Mouse (Mus musculus) neural tube, embryonic 12.5 days (tissue): Measurements from ENCODE around the gene Clcn5. TPM values are rescaled to one million over a fixed set of nuclear protein-coding genes. Genes with fewer than 3 reads are reported as not detected.

Experiments
- ATAC-seq: fragments of 200-750 bp; cut with Nextera tagmentation; 2 replicates; pipeline ENCODE4 v1.8.0; 2017; ENCODE audit warnings: low read depth, mild to moderate bottlenecking, moderate TSS enrichment, moderate library complexity; ENCODE audit not compliant: low FRiP score
- H3K27ac ChIP-seq: fragments of 300-500 bp; sonication (generic); 2 replicates; pipeline ENCODE4 v1.5.1; 2016
- H3K27me3 ChIP-seq: fragments of 300-500 bp; sonication (generic); replicated peaks from 2 replicates; pipeline ENCODE4 v1.6.1; 2016; ENCODE audit warnings: mild to moderate bottlenecking
- H3K36me3 ChIP-seq: fragments of 300-500 bp; sonication (generic); 2 replicates; pipeline ENCODE4 v1.6.1; 2016; ENCODE audit warnings: mild to moderate bottlenecking
- H3K4me1 ChIP-seq: fragments of 300-500 bp; sonication (generic); 2 replicates; pipeline ENCODE4 v1.6.1; 2016
- H3K4me2 ChIP-seq: fragments of 300-500 bp; sonication (generic); replicated peaks from 2 replicates; pipeline ENCODE4 v1.6.1; 2016; ENCODE audit warnings: mild to moderate bottlenecking
- H3K4me3 ChIP-seq: fragments of 300-500 bp; sonication (generic); 2 replicates; pipeline ENCODE4 v1.5.1; 2016
- H3K9ac ChIP-seq: fragments of 300-500 bp; sonication (generic); 2 replicates; pipeline ENCODE4 v1.6.1; 2016; ENCODE audit warnings: mild to moderate bottlenecking
- H3K9me3 ChIP-seq: fragments of 300-500 bp; sonication (generic); 2 replicates; pipeline ENCODE4 v1.6.1; 2016; ENCODE audit warnings: mild to moderate bottlenecking
- WGBS: fragments of 180-500 bp; shearing (Covaris S2); methylation state at CpG from one replicate; pipeline ENCODE4 v1.1.7; 2016; 5-methylcytosine and 5-hydroxymethylcytosine counted together
- microRNA counts: library from miRNA; unstranded; fragments of <30 nt; microRNA quantifications from one replicate; lab custom pipeline; 2017
- microRNA-seq: library from miRNA; unstranded; fragments of <30 nt; microRNA quantifications from one replicate; pipeline ENCODE4, GENCODE M21; 2017
- polyA plus RNA-seq: library from polyadenylated mRNA; unstranded; fragments of >200 nt; fragmentation: Nextera tagmentation; extraction: Ambion mirVana; gene quantifications from 2 replicates; pipeline ENCODE4 v1.2.1, GENCODE M21; 2016

Clcn5 gene
- polyA plus RNA-seq, 1 experiment from 2014 or later: 14.3 TPM

DNA sequence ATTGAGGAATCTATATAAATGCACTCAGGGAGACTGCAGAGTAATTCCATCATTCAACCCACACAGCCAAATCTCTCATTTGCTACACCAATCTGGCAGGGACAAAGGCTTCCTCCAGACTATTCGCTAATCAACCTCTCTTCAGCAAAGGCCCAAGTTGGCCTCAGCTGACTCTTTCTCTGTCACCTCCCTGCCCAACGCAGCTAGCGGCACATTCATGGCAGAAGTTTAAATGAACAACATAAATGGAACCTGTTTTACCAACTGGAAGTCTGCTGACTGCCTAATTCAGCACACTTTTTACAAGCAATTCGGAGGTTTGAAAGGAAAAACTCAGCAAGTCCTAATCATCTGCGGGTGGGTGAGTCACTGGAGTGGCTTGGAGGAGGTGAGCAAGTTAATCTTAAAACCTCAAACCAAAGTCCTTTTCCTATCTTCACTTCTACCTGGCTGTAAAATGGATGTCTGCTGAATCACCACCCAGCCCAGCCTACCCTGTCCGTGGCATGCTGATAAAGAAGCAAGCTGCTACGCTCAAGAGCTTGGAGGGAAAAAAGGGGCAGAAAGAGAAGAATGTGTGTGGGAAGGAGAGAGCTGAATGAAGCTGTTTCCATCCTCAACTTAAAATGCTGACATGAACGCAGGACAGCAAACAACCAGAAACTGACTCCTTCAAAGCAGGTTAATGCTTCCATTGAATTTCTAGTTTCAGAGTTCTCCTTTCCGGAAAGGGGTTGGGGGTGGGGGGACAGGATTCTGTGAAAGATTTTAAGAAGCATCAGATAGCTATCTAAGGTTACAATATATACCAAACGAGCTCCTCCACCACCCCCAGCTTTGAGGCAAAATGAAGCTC, 131.5 kb downstream of the Clcn5 start:
- H3K27me3 ChIP-seq: no peaks in the 10 kb centered on the region
- 0 out of 2 replicates have a peak overlapping the region, but pooled peaks have one; percentile 64 for H3K27ac ChIP-seq
- no peaks in the 10 kb centered on the region for H3K4me1 ChIP-seq
- peak overlapping the region; percentile 36 for H3K4me3 ChIP-seq
- 35% methylated on average over 10 of the region's 10 CpGs for WGBS
- peak overlapping the region; percentile 53 for H3K9ac ChIP-seq
- H3K36me3 ChIP-seq: peaks cover 5% of the 10 kb centered on the region; the same call in 1 of the 2 replicates
- H3K9me3 ChIP-seq: no peaks in the 10 kb centered on the region
- peak overlapping the region; percentile 56 for H3K4me2 ChIP-seq
- ATAC-seq: peak; percentile 64; the same call in 1 of the 2 replicates

DNA sequence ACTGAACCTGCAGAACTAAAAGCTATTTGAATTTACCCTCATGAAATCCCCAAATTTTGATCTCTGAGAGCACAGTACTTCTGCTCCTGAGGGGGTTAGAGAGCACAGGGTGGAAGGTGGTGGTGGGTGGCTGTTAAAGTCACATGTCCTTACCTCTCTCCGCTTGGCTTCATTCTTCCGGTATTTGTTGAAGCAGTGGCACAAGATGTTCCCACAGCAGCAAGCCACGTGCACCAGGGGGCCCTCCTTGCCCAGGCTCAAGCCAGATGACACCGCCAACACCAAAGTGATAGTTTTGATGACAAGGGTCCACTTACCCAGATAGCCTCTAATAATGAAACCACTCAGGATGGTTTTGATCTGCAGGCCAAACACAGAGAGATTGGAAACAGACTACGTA, 149.0 kb downstream of the Clcn5 start:
- ATAC-seq: no peak
- Histone ChIP-seq H3K9me3 (no peaks in the 10 kb centered on the region), H3K4me3 (no peak overlapping the region), H3K4me2 (no peak overlapping the region), H3K36me3 (peaks cover 2% of the 10 kb centered on the region), H3K4me1 (no peaks in the 10 kb centered on the region), H3K27me3 (no peaks in the 10 kb centered on the region), H3K9ac (no peak overlapping the region), H3K27ac (no peak overlapping the region)
- WGBS: 94% methylated on average over 5 of the region's 5 CpGs

DNA sequence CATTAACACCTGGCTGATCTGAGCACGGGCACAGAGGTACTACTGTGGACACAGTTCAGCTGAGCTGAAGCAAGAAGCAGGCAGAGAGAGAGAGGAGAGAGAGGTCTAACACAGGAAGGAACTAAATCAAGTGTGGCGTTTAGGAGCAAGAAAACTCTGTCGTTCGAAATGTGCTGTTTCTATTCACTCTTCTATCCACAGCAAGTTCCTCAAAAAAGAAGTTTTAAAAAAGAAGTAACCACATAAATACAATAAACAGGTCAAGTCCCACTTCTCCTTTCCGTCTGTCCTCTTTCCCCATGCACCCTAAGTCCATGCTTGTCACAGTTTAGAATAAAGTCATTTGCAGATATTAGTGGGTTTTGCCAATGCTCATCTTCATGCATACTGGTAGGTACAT, 150.4 kb downstream of the Clcn5 start:
- WGBS: 84% methylated on average over 5 of the region's 5 CpGs

DNA sequence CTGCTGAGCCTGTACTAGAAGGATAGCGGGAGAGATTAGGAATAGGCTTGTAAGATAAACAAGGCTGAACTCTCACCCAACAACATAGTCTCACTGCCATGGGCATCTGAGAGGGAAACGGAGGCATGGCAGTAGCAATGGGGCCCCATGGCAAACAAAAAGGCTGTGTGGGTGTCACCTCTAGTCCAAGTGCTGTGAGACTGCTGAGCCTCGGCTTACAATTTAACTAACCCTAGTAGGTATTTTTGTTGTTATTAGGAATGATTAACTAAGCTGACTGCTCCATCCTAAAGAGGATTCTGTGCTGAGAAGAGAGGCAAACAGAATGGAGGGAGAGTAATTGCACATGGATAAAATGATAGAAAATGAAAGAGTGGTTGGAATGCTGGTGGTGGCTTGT, 161.2 kb downstream of the Clcn5 start:
- no peak overlapping the region for H3K4me2 ChIP-seq
- no peaks in the 10 kb centered on the region for H3K4me1 ChIP-seq
- 78% methylated on average over 3 of the region's 3 CpGs for WGBS
- ATAC-seq: no peak
- H3K27me3 ChIP-seq: no peaks in the 10 kb centered on the region
- no peak overlapping the region for H3K4me3 ChIP-seq
- no peaks in the 10 kb centered on the region for H3K9me3 ChIP-seq
- no peak overlapping the region for H3K27ac ChIP-seq
- H3K36me3 ChIP-seq: peaks cover 7% of the 10 kb centered on the region; the same call in 1 of the 2 replicates
- no peak overlapping the region for H3K9ac ChIP-seq

More for the DNA sequence above, 150.4 kb downstream of the Clcn5 start:
- ATAC-seq: no peak
- Histone ChIP-seq H3K9ac (no peak overlapping the region), H3K9me3 (no peaks in the 10 kb centered on the region), H3K4me1 (no peaks in the 10 kb centered on the region), H3K36me3 (peaks cover 2% of the 10 kb centered on the region), H3K27ac (no peak overlapping the region), H3K4me2 (no peak overlapping the region), H3K27me3 (no peaks in the 10 kb centered on the region), H3K4me3 (no peak overlapping the region)

DNA sequence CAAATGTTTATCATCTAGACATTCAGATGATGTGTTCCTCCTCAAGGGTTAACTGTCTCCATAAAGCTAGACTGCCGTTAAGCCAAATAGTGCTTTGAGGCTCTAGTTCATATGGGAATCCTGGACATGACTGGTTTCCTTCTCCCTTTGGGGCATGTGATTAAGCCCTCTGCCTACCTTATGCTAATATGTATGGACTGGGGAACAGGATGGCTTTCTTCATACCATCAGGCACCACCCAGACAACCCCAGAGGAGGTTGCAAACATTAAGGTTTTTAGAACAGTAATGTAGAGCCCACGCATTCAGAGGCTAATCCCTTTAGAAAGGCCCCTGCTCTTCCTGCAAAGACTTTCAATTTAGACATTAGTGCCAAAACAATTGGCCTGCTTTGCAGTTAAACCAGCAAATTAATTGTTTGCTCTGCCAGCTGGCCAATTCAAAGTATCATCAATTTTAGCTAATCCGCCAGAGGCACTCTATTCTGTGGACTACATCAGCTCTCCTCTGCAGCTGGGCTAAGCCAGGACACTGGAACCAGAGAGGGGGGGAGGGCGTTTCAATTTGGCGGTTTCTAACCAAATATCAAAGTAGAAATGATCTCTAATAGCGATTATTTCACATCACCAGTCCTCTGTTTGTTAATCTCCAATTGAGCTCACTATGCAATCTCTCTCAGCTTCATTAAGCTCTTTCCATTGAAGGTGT, 163.0 kb downstream of the Clcn5 start:
- Histone ChIP-seq H3K9ac (no peak overlapping the region), H3K9me3 (no peaks in the 10 kb centered on the region), H3K36me3 (0 out of 2 replicates have a peak, but pooled peaks cover 3% of the 10 kb centered on the region), H3K4me3 (no peak overlapping the region), H3K4me2 (no peak overlapping the region), H3K27me3 (no peaks in the 10 kb centered on the region), H3K27ac (no peak overlapping the region), H3K4me1 (no peaks in the 10 kb centered on the region)
- ATAC-seq: peak; percentile 56; the same call in 1 of the 2 replicates
- 68% methylated on average over 6 of the region's 6 CpGs for WGBS

DNA sequence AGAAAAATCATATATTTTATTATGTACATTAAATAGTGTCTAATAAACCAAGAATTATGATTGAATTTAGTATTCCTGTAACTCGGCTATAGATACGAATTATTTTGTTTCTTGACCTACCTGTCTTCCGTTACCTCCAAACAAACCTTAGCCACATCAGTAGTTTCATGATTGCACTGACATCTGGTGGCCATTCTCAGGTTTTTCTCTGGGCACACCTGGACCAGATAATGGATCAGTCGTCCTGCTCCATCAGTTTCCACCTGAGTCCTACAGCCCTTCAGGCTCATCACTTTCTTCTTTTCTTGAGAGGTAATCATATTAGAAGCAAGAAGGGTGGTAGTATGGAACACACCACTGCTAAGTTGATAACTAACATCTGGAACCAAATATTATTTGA, 169.0 kb downstream of the Clcn5 start:
- H3K27ac ChIP-seq: no peak overlapping the region
- H3K36me3 ChIP-seq: no peaks in the 10 kb centered on the region
- H3K9me3 ChIP-seq: no peaks in the 10 kb centered on the region
- H3K4me1 ChIP-seq: no peaks in the 10 kb centered on the region
- H3K9ac ChIP-seq: no peak overlapping the region
- no peaks in the 10 kb centered on the region for H3K27me3 ChIP-seq
- H3K4me3 ChIP-seq: no peak overlapping the region
- no peak overlapping the region for H3K4me2 ChIP-seq
- no peak for ATAC-seq
- WGBS: 79% methylated on average over 4 of the region's 4 CpGs

DNA sequence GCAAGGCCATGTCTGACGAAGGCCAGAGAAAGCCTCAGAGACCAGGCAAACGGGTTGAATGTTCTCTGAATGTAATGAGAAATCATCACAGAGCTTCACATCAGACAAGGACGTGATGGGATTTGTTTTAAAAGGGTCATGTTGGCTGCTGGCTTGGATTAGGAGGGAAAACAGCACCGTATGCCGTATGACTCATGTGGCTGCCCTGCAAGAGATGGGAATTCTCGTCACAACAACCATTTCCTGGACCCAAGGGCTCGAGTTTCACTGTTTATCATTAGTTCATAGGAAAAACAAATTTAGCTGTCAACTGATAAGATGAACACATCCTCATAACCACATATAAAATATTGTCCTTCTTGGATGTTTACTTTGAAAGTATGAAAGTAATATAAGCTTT, 173.0 kb downstream of the Clcn5 start:
- Histone ChIP-seq H3K27me3 (no peaks in the 10 kb centered on the region), H3K4me2 (no peak overlapping the region), H3K9me3 (no peaks in the 10 kb centered on the region), H3K4me1 (no peaks in the 10 kb centered on the region), H3K4me3 (no peak overlapping the region), H3K36me3 (no peaks in the 10 kb centered on the region), H3K9ac (no peak overlapping the region), H3K27ac (no peak overlapping the region)
- 79% methylated on average over 7 of the region's 7 CpGs for WGBS
- no peak for ATAC-seq

DNA sequence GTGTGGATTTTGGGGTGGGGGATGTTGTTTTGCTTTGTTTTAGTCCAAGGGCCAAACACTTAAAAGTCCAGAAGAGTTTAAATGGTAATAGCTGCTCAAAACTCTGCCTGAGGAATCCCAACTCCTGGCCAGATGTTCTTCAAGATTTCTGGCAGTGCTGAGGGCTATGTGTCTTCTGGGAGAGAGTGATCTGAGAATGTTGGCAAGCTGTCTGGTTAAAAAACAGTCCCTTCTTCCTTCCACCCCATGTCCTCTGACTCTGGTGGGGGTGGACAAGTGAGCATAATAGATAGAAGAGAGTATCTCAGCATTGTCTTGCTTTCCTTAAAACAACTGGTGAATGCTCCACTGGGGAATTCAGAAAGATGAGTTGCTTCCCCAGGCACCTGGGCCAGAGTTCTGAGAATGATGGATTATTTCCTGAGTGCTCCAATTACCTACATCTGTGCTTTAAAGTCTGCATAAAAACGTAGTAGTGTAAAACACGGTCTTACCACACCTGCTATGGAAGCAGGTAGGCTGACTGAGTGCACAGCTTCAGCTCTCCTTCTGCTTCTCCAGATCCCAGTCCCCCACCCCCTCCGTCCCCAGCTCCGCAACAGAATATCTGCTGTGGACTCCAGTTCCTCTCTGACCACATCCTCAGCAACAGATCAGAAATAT, 197.4 kb downstream of the Clcn5 start:
- no peak overlapping the region for H3K27ac ChIP-seq
- no peak for ATAC-seq
- no peaks in the 10 kb centered on the region for H3K27me3 ChIP-seq
- H3K4me2 ChIP-seq: no peak overlapping the region
- 74% methylated on average over 4 of the region's 4 CpGs for WGBS
- H3K36me3 ChIP-seq: no peaks in the 10 kb centered on the region
- H3K9ac ChIP-seq: no peak overlapping the region
- no peaks in the 10 kb centered on the region for H3K4me1 ChIP-seq
- H3K4me3 ChIP-seq: no peak overlapping the region
- H3K9me3 ChIP-seq: no peaks in the 10 kb centered on the region

DNA sequence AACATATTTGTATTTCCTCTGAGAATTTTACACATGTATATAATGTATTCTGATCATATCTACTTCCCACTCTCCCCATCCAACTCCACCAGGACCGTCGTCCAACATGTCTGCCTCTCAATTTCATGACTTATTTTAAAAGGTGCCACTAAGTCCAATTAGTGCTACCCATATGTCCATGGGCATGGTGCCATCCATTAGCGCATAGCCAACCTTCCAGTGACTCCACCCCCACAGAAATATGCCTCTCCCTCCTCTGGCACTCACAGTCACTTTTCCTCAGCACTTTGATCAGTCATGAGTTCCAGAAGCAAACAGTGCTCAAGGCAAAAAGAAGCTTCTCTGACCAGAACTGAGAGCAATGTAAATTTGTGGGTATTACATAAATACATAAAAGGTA, 204.3 kb downstream of the Clcn5 start:
- no peak overlapping the region for H3K9ac ChIP-seq
- H3K4me3 ChIP-seq: no peak overlapping the region
- H3K36me3 ChIP-seq: no peaks in the 10 kb centered on the region
- no peak for ATAC-seq
- H3K27ac ChIP-seq: no peak overlapping the region
- no peak overlapping the region for H3K4me2 ChIP-seq
- no peaks in the 10 kb centered on the region for H3K9me3 ChIP-seq
- no peaks in the 10 kb centered on the region for H3K4me1 ChIP-seq
- 92% methylated on average over 3 of the region's 3 CpGs for WGBS
- H3K27me3 ChIP-seq: no peaks in the 10 kb centered on the region

MicroRNAs within 50 kb of the gene (microRNA counts, 519-probe panel; counts per million panel counts)
- microRNA mmu-miR-188-3p (lab: Ali Mortazavi, UCI) (342 counts per million, percentile 67 among the panel's probes with 10 or more counts), microRNA mmu-miR-188-5p (lab: Ali Mortazavi, UCI) (342 counts per million, percentile 67 among the panel's probes with 10 or more counts), microRNA mmu-miR-362-3p (lab: Ali Mortazavi, UCI) (3,361 counts per million, percentile 72 among the panel's probes with 10 or more counts), microRNA mmu-miR-362-5p (lab: Ali Mortazavi, UCI) (342 counts per million, percentile 67 among the panel's probes with 10 or more counts), microRNA mmu-miR-500 (lab: Ali Mortazavi, UCI) (342 counts per million, percentile 67 among the panel's probes with 10 or more counts), microRNA mmu-miR-501-3p (lab: Ali Mortazavi, UCI) (342 counts per million, percentile 67 among the panel's probes with 10 or more counts), microRNA mmu-miR-501-5p (lab: Ali Mortazavi, UCI) (342 counts per million, percentile 67 among the panel's probes with 10 or more counts), microRNA mmu-miR-532-3p (lab: Ali Mortazavi, UCI) (342 counts per million, percentile 67 among the panel's probes with 10 or more counts), microRNA mmu-miR-532-5p (lab: Ali Mortazavi, UCI) (4,692 counts per million, percentile 82 among the panel's probes with 10 or more counts)

Small RNAs within 50 kb of the gene (microRNA-seq; reads per million reads assigned to microRNA genes)
- gene Mir188 (804 reads per million, percentile 76 among the genes with 10 or more reads in this experiment), gene Mir362 (41.5 reads per million, percentile 40 among the genes with 10 or more reads in this experiment), gene Mir500 (106 reads per million, percentile 53 among the genes with 10 or more reads in this experiment), gene Mir501 (569 reads per million, percentile 73 among the genes with 10 or more reads in this experiment), gene Mir532 (1,138 reads per million, percentile 79 among the genes with 10 or more reads in this experiment)

Other genes starting within 250 kb of the Clcn5 start
- 1.3 and 1.6 TPM in 2 replicates for gene Usp27x, start 56.5 kb upstream of the Clcn5 start, polyA plus RNA-seq